13 mouse cellular contexts compared by ENCODE assay signal in genomic region chr16:11011939-11012338, GRCm38 (mm10). TPM values are rescaled to one million over a fixed set of nuclear protein-coding genes. Genes with fewer than 3 reads are reported as not detected.
DNase-seq lines count a peak whose midpoint lies in the region; ATAC-seq and TF ChIP-seq lines count a peak whose summit lies in the region.
"Had no signal": no experiment of that assay in that cellular context is flagged by ENCODE, and none has a peak within 500 bp of the region (broad histone marks: within the 10 kb centered on the region; RNA-seq: fewer than 3 reads in every experiment).

No protein-coding gene starts in this region.

- H3K27me3 ChIP-seq in embryonic facial prominence, embryonic 11.5 days (ENCODE audit: control insufficient read depth, insufficient read depth, low read length) = no peaks in the 10 kb centered on the region
- H3K27me3 ChIP-seq in myocyte (ENCODE audit: control insufficient read depth, insufficient read depth, insufficient read length) = no peaks in the 10 kb centered on the region
- H3K27me3 ChIP-seq: limb, embryonic 13.5 days had no signal

- H3K4me2 ChIP-seq in embryonic facial prominence, embryonic 11.5 days (ENCODE audit: low read depth, low read length) = no peak overlapping the region
- peak overlapping the region; percentile 49 for H3K4me2 ChIP-seq in myocyte (ENCODE audit: low read depth)

- no peaks in the 10 kb centered on the region for H3K79me2 ChIP-seq in myocyte (ENCODE audit: control insufficient read depth, insufficient read depth)

- DNase-seq in gastrocnemius, adult 2 months = no peak
- DNase-seq in gastrocnemius, postnatal 4 days (ENCODE audit: low spot score in 2 of 2) = no peak
- no peak for DNase-seq in left cerebral cortex, adult 2 months (ENCODE audit: extremely low spot score in 1 of 2, low spot score in 2 of 2)
- no peak for DNase-seq in left cerebral cortex, postnatal 25 days (ENCODE audit: low spot score in 2 of 2)
- DNase-seq in embryonic facial prominence, embryonic 11.5 days (ENCODE audit: low spot score) = no peak
- DNase-seq in right cerebral cortex, postnatal 14 days = no peak
- no peak for DNase-seq in left cerebral cortex, adult 18-20 months (ENCODE audit: low spot score in 2 of 2)

- 0 out of 2 replicates have a peak overlapping the region, but pooled peaks have one; percentile 24 for H3K27ac ChIP-seq in gastrocnemius, adult 2 months
- H3K27ac ChIP-seq in left cerebral cortex, adult 2 months = peak overlapping the region; percentile 61; the same call in 1 of the 2 replicates
- peak overlapping the region; percentile 35; the same call in 1 of the 2 replicates for H3K27ac ChIP-seq in embryonic facial prominence, embryonic 11.5 days (replicated peaks; ENCODE audit: low read depth, low read length)

- H3K36me3 ChIP-seq in embryonic facial prominence, embryonic 11.5 days (replicated peaks; ENCODE audit: control insufficient read depth, insufficient read depth, low read depth, low read length) = no peaks in the 10 kb centered on the region
- no peaks in the 10 kb centered on the region for H3K36me3 ChIP-seq in myocyte (ENCODE audit: control insufficient read depth, insufficient read depth)
- H3K36me3 ChIP-seq: G1E; limb, embryonic 13.5 days had no signal

- ATAC-seq in embryonic facial prominence, embryonic 11.5 days (replicated peaks; ENCODE audit: insufficient number of reproducible peaks, low FRiP score, low TSS enrichment, low read depth) = no peak
- ATAC-seq: intestine, embryonic 16.5 days; lung, postnatal 0 days had no signal

- 85% methylated on average over 4 of the region's 4 CpGs for WGBS in embryonic facial prominence, embryonic 11.5 days

- H3K4me1 ChIP-seq in embryonic facial prominence, embryonic 11.5 days (ENCODE audit: control insufficient read depth, insufficient read depth, low read length) = no peaks in the 10 kb centered on the region; the same call in 1 of the 2 replicates

- TF ChIP-seq CTCF in gastrocnemius, adult 2 months (IDR thresholded peaks at IDR 0.05) = no peak
- no peak for TF ChIP-seq CTCF in left cerebral cortex, adult 2 months (IDR thresholded peaks at IDR 0.05)

- no peaks in the 10 kb centered on the region for H3K9me3 ChIP-seq in embryonic facial prominence, embryonic 11.5 days (replicated peaks; ENCODE audit: control insufficient read depth, low read length)
- H3K9me3 ChIP-seq: G1E; limb, embryonic 13.5 days had no signal

- no peak for TF ChIP-seq POLR2A in myocyte (IDR thresholded peaks at IDR 0.05; ENCODE audit: insufficient read length, low read depth)

- no peak overlapping the region for H3ac ChIP-seq in myocyte (ENCODE audit: control insufficient read depth, insufficient read length)

- no peak overlapping the region for H3K9ac ChIP-seq in embryonic facial prominence, embryonic 11.5 days (replicated peaks; ENCODE audit: low read length)
- H3K9ac ChIP-seq: limb, embryonic 13.5 days had no signal

- intact Hi-C loops in gastrocnemius, adult 2 months (cut with DNase I) = no loop called here
- intact Hi-C loops in left cerebral cortex, adult 2 months (cut with DNase I) = no loop called here
- intact Hi-C loops in left cerebral cortex, postnatal 25 days (cut with DNase I) = no loop called here

- H3K4me3 ChIP-seq in gastrocnemius, adult 2 months = no peak overlapping the region
- H3K4me3 ChIP-seq in left cerebral cortex, adult 2 months = no peak overlapping the region
- no peak overlapping the region for H3K4me3 ChIP-seq in embryonic facial prominence, embryonic 11.5 days (ENCODE audit: low read depth, low read length)
- no peak overlapping the region for H3K4me3 ChIP-seq in myocyte
- H3K4me3 ChIP-seq: erythroblast, embryonic 14.5 days; limb, embryonic 13.5 days had no signal

TF ChIP-seq in myocyte, 11 proteins besides CTCF, POLR2A, EP300 and RAD21:
- TF ChIP-seq USF1 (IDR thresholded peaks at IDR 0.05; ENCODE audit: low read depth) (no peak), MYOD1 (IDR thresholded peaks at IDR 0.05; ENCODE audit: control insufficient read depth in 1 of 3, insufficient read length in 2 of 3, low read depth in 2 of 3) (no peak), MYOG (IDR thresholded peaks at IDR 0.05; ENCODE audit: control insufficient read depth in 1 of 3, insufficient read depth in 1 of 3, insufficient read length in 2 of 3, low read depth in 2 of 3) (no peak)
TF ChIP-seq in myocyte: peak in this region for 0.

RNA-seq across cellular contexts. Expression of gene Snn, which starts 48.8 kb away (rescaled TPM):
- total RNA-seq in gastrocnemius, adult 2 months (2021) = 1 to 10 TPM; 2.7 to 3.1 TPM
- 10 to 100 TPM; 27.8 to 31.6 TPM for total RNA-seq in gastrocnemius, postnatal 4 days (2021)
- 100 to 1,000 TPM; 174 to 177 TPM for total RNA-seq in left cerebral cortex, adult 2 months (2021)
- total RNA-seq in left cerebral cortex, postnatal 25 days (2021) = 100 to 1,000 TPM; 165 to 179 TPM
- 66.4 and 75.6 TPM in 2 replicates for polyA plus RNA-seq in embryonic facial prominence, embryonic 11.5 days (2014; fragmentation: Nextera tagmentation; extraction: Ambion mirVana)
- 31.0 TPM for polyA plus RNA-seq in myocyte (2012; fragmentation: generic; extraction: Trizol)
- total RNA-seq in left cerebral cortex, adult 18-20 months (2021) = 100 to 1,000 TPM; 186 to 194 TPM

RNA-seq across cellular contexts. Expression of gene Litaf, which starts 54.0 kb away (rescaled TPM):
- total RNA-seq in gastrocnemius, adult 2 months (2021) = 1 to 10 TPM; 4.8 to 9.3 TPM
- 10 to 100 TPM; 49.1 to 53.1 TPM for total RNA-seq in gastrocnemius, postnatal 4 days (2021)
- total RNA-seq in left cerebral cortex, adult 2 months (2021) = 10 to 100 TPM in 1 of 2 experiments, 1 to 10 TPM in 1; 9.1 to 14.1 TPM
- total RNA-seq in left cerebral cortex, postnatal 25 days (2021) = 10 to 100 TPM in 1 of 2 experiments, 1 to 10 TPM in 1; 8.7 to 13.0 TPM
- polyA plus RNA-seq in embryonic facial prominence, embryonic 11.5 days (2014; fragmentation: Nextera tagmentation; extraction: Ambion mirVana) = 92.5 and 94.4 TPM in 2 replicates
- polyA plus RNA-seq in myocyte (2012; fragmentation: generic; extraction: Trizol) = 103 TPM
- 10 to 100 TPM; 11.4 to 12.1 TPM for total RNA-seq in left cerebral cortex, adult 18-20 months (2021)

Comparison
In these comparisons a context has a peak if more than half of its experiments do, and no peak if none do; other contexts are left out.
1. RNA of gene Snn, which starts 48.8 kb away (total RNA-seq): 186 to 194 TPM in left cerebral cortex, adult 18-20 months, 165 to 179 TPM in left cerebral cortex, postnatal 25 days, 174 to 177 TPM in left cerebral cortex, adult 2 months and 27.8 to 31.6 TPM in gastrocnemius, postnatal 4 days; 2.7 to 3.1 TPM in gastrocnemius, adult 2 months; every median in the first group is over 4 times any median in the second.
2. Peak in every context shown above with its lines, with median percentiles within 50 percentile points of each other: H3K27ac ChIP-seq.